Mouse (Mus musculus) bone marrow macrophage, adult 2 months (primary cell): ENCODE data around the gene Khdc1a. TPM values are rescaled to one million over a fixed set of nuclear protein-coding genes. Genes with fewer than 3 reads are reported as not detected.
"Not testable (repeated sequence)": the region's sequence is repeated elsewhere in the genome, so short reads cannot be mapped to it uniquely, and the experiment has no call there.

ENCODE experiments used
- H3K27ac ChIP-seq: 2 replicates; pipeline ENCODE4 v1.5.1; 2012; ENCODE audit warnings: low read depth, low read length; ENCODE audit not compliant: insufficient read depth
- H3K4me1 ChIP-seq: 2 replicates; pipeline ENCODE4 v1.6.1; 2012; ENCODE audit warnings: low read length; ENCODE audit not compliant: control insufficient read depth, insufficient read depth
- H3K4me3 ChIP-seq: 2 replicates; pipeline ENCODE4 v1.5.1; 2012; ENCODE audit warnings: mild to moderate bottlenecking, low read length, moderate library complexity; ENCODE audit not compliant: insufficient read depth
- CTCF ChIP-seq: IDR thresholded peaks from 2 replicates; pipeline ENCODE4 v1.5.1; 2012; ENCODE audit warnings: low read depth, mild to moderate bottlenecking, low read length, moderate library complexity
- POLR2A ChIP-seq: IDR thresholded peaks from 2 replicates; pipeline ENCODE4 v1.6.1; 2012; ENCODE audit warnings: mild to moderate bottlenecking, low read depth, low read length, borderline replicate concordance
- polyA plus RNA-seq: library from polyadenylated mRNA; stranded (reverse); fragments of >200 nt; gene quantifications from 2 replicates; pipeline ENCODE4 v1.2.4, GENCODE M21; 2012; ENCODE audit not compliant: missing spikeins, insufficient read depth, insufficient read length

The Khdc1a gene
- not detected in 2 replicates for polyA plus RNA-seq

DNA sequence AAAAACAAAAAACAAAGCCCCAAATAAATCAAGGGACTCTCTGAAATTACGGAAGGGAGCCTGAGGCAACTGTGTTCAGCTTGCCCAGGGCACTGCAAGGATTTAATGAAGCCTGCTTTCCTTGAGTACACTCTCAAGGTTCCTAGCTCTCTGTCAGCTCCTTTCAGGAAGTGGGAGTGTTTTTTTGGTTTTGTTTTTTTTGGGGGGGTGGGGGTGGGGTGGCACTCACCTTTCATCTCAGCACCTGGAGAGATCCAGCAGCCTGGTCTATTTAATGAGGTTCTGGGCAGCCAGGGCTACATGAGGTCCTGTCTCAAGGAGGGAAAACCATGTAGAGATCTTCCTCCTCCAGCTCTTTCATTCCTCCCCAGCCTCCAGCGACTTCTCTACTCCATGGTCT is at the start of gene Khdc1a:
Khdc1a (plus strand) TSS at position 301 of the 400 bp plus-strand sequence.
- no peak within 1 kb of the TSS for H3K27ac ChIP-seq
- no peak within 1 kb of the TSS for H3K4me3 ChIP-seq
- TF ChIP-seq CTCF (no peak), POLR2A (no peak)
- H3K4me1 ChIP-seq = no peaks in the 10 kb centered on the region

DNA sequence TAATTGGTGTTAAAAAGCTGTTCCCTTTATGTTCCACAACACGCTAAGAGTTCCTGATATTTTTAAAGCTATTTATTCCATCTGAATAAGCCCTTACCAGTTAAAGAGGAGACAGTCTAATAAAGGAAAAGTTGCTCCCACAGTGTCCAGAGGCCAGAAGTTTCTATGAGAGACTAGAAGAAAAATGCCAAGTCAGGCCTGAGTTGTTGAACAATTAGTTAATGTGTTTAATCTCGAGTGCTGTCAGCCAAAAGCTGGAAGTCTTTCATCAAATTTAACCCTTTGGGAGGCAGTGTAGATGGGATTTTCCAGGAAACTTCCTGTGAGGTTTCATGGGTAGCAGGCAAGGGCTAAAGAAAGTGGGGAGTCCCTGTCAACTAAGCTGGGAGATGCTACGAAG is 49.6 kb upstream of the Khdc1a start:
- no peak for TF ChIP-seq CTCF
- TF ChIP-seq POLR2A = no peak
- no peak overlapping the region for H3K4me3 ChIP-seq
- H3K4me1 ChIP-seq = no peaks in the 10 kb centered on the region
- no peak overlapping the region for H3K27ac ChIP-seq

DNA sequence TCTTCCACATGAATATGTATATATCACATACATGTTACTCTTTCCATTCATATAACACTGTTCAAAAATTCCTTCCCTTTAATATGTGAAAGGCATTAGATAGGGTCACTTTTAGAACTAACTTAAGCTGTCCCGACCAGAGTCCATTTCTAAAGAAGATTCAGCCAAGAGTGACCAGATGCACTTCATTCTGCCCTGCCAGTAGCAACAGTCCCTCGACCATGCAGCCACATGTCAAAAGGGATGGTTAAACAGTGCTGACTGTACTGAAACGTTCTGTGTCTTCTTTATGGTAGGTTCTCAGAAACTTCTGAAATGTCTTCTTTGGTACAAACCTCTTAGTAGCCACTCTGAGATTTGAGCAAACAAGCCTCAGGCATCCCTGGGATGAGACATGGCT is 47.8 kb upstream of the Khdc1a start:
- TF ChIP-seq CTCF (no peak), POLR2A (no peak)
- Histone ChIP-seq H3K4me1 (no peaks in the 10 kb centered on the region), H3K27ac (no peak overlapping the region), H3K4me3 (no peak overlapping the region)

GRCm38 (mm10) chr1:21304174-21304573 is 45.3 kb upstream of the Khdc1a start:
- TF ChIP-seq POLR2A (no peak), CTCF (no peak)
- no peak overlapping the region for H3K27ac ChIP-seq
- H3K4me3 ChIP-seq = no peak overlapping the region
- H3K4me1 ChIP-seq = no peaks in the 10 kb centered on the region

DNA sequence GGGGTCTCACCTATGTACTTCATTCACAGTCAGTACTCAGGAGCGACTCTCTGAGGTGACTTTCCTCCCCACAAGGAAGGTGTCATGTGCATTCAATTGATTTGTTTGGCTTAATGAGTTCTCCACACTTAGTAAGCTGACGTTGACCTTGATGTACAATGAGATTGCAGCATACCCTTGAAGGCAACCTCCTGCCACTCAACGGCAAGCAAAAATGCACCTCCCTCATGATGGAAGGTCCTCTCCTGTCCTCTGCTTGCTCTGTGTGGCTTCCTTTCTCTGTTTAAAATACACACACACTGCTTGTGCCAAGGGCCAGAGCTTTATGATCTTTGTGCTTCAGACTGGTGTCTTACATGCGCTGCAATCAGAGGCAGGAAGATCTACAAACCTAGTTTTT is 44.8 kb upstream of the Khdc1a start:
- Histone ChIP-seq H3K4me3 (no peak overlapping the region), H3K4me1 (no peaks in the 10 kb centered on the region), H3K27ac (no peak overlapping the region)
- TF ChIP-seq CTCF (no peak), POLR2A (no peak)

- Histone ChIP-seq H3K4me1 (no peaks in the 10 kb centered on the region), H3K4me3 (no peak overlapping the region), H3K27ac (no peak overlapping the region)
- no peak for TF ChIP-seq CTCF
- TF ChIP-seq POLR2A = no peak
Observed at GRCm38 (mm10) chr1:21305443-21305842, 44.0 kb upstream of the Khdc1a start.

GRCm38 (mm10) chr1:21314336-21314735 is 35.1 kb upstream of the Khdc1a start:
- TF ChIP-seq CTCF = no peak
- TF ChIP-seq POLR2A = no peak
- Histone ChIP-seq H3K4me1 (no peaks in the 10 kb centered on the region), H3K4me3 (no peak overlapping the region), H3K27ac (no peak overlapping the region)

- no peaks in the 10 kb centered on the region for H3K4me1 ChIP-seq
- TF ChIP-seq CTCF (no peak), POLR2A (no peak)
- H3K4me3 ChIP-seq = no peak overlapping the region
- H3K27ac ChIP-seq = no peak overlapping the region
Observed at GRCm38 (mm10) chr1:21315756-21316155, 33.7 kb upstream of the Khdc1a start.

GRCm38 (mm10) chr1:21316305-21316704 is 33.1 kb upstream of the Khdc1a start:
- Histone ChIP-seq H3K4me1 (no peaks in the 10 kb centered on the region), H3K4me3 (no peak overlapping the region), H3K27ac (no peak overlapping the region)
- TF ChIP-seq POLR2A (no peak), CTCF (no peak)

DNA sequence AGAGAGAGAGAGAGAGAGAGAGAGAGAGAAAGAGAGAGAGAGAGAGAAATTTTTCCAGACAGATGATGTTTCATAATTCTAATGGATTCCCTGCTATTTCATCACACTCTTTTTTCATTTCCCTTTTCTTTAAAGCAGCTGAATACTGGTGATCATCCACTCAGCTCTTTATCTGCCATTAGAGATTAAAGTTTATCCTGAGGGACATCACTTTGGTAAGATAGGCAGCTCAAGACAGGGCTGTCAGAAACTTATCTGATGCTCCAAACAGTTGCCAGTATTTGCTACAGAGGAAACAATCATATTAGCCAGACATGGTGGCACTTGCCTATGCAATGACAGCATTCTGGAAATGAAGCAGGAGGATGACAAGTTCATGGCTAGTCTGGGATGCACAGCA is 31.2 kb upstream of the Khdc1a start:
- H3K4me3 ChIP-seq = no peak overlapping the region
- no peak overlapping the region for H3K27ac ChIP-seq
- H3K4me1 ChIP-seq = no peaks in the 10 kb centered on the region
- no peak for TF ChIP-seq POLR2A
- no peak for TF ChIP-seq CTCF

DNA sequence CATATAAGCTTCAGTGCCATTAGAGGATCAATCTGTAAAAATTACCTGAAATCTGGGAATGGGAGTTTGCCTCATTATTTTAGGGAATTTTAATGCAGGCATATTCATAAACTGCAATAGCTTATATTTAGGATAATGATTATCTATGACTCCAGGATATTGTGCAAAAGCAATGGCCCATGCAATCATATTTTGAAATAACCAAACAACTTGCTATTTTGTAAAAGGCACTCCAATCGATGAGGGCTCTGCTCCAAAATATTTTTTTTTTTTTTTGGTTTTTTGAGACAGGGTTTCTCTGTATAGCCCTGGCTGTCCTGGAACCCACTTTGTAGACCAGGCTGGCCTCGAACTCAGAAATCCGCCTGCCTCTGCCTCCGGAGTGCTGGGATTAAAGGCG is 29.2 kb upstream of the Khdc1a start:
- not testable (repeated sequence) for H3K4me3 ChIP-seq, H3K4me1 ChIP-seq, H3K27ac ChIP-seq
